ENCODE assay signal across 25 mouse cellular contexts in genomic region chr4:84150698-84151097, GRCm38 (mm10).
DNase-seq lines count a peak whose midpoint lies in the region; ATAC-seq and TF ChIP-seq lines count a peak whose summit lies in the region.
"Had no signal": no experiment of that assay in that cellular context is flagged by ENCODE, and none has a peak within 500 bp of the region (broad histone marks: within the 10 kb centered on the region; RNA-seq: fewer than 3 reads in every experiment).

No protein-coding gene starts in this region.

- no peak for TF ChIP-seq CTCF in forebrain, postnatal 0 days (IDR thresholded peaks at IDR 0.05; ENCODE audit: low read depth)

- no peak overlapping the region for H3K4me3 ChIP-seq in hindbrain, embryonic 12.5 days
- no peak overlapping the region for H3K4me3 ChIP-seq in hindbrain, embryonic 14.5 days (replicated peaks; ENCODE audit: low read length)
- H3K4me3 ChIP-seq in limb, embryonic 10.5 days = no peak overlapping the region
- H3K4me3 ChIP-seq in forebrain, postnatal 0 days (ENCODE audit: low read depth, low read length) = no peak overlapping the region
- H3K4me3 ChIP-seq: embryonic facial prominence, embryonic 13.5 days; heart, embryonic 10.5 days; left cerebral cortex, adult 2 months; liver, embryonic 13.5 days had no signal

- H3K36me3 ChIP-seq in hindbrain, embryonic 12.5 days = no peaks in the 10 kb centered on the region
- no peaks in the 10 kb centered on the region for H3K36me3 ChIP-seq in hindbrain, embryonic 14.5 days (replicated peaks; ENCODE audit: control insufficient read depth, insufficient read depth)
- no peaks in the 10 kb centered on the region for H3K36me3 ChIP-seq in limb, embryonic 10.5 days
- H3K36me3 ChIP-seq in forebrain, postnatal 0 days (ENCODE audit: insufficient read depth) = no peaks in the 10 kb centered on the region
- H3K36me3 ChIP-seq: embryonic facial prominence, embryonic 13.5 days; heart, embryonic 10.5 days; liver, embryonic 13.5 days had no signal

- no peak overlapping the region for H3K4me2 ChIP-seq in hindbrain, embryonic 12.5 days (replicated peaks)
- H3K4me2 ChIP-seq in hindbrain, embryonic 14.5 days (replicated peaks) = no peak overlapping the region
- no peak overlapping the region for H3K4me2 ChIP-seq in forebrain, postnatal 0 days (ENCODE audit: low read depth)
- H3K4me2 ChIP-seq: embryonic facial prominence, embryonic 13.5 days; liver, embryonic 13.5 days; lung, embryonic 14.5 days had no signal

- H3K9me3 ChIP-seq in hindbrain, embryonic 12.5 days (replicated peaks) = no peaks in the 10 kb centered on the region
- no peaks in the 10 kb centered on the region for H3K9me3 ChIP-seq in hindbrain, embryonic 14.5 days (ENCODE audit: control insufficient read depth, low read length)
- no peaks in the 10 kb centered on the region for H3K9me3 ChIP-seq in limb, embryonic 10.5 days (replicated peaks)
- H3K9me3 ChIP-seq in forebrain, postnatal 0 days (ENCODE audit: low read length) = no peaks in the 10 kb centered on the region
- H3K9me3 ChIP-seq: embryonic facial prominence, embryonic 13.5 days; heart, embryonic 10.5 days; liver, embryonic 13.5 days had no signal

- 44% methylated on average over 3 of the region's 3 CpGs for WGBS in hindbrain, embryonic 12.5 days
- 34% methylated on average over 3 of the region's 3 CpGs for WGBS in hindbrain, embryonic 14.5 days
- 47% methylated on average over 3 of the region's 3 CpGs for WGBS in limb, embryonic 10.5 days
- WGBS in forebrain, postnatal 0 days = 40% methylated on average over 3 of the region's 3 CpGs

- H3K9ac ChIP-seq in hindbrain, embryonic 12.5 days = no peak overlapping the region
- no peak overlapping the region; the same call in 1 of the 2 replicates for H3K9ac ChIP-seq in hindbrain, embryonic 14.5 days
- no peak overlapping the region for H3K9ac ChIP-seq in forebrain, postnatal 0 days
- H3K9ac ChIP-seq: embryonic facial prominence, embryonic 13.5 days; liver, embryonic 13.5 days; lung, embryonic 14.5 days had no signal

- DNase-seq in hindbrain, embryonic 14.5 days (ENCODE audit: low spot score) = no peak
- peak; percentile 4 for DNase-seq in right cerebral cortex, adult 18-20 months
- no peak for DNase-seq in right cerebral cortex, postnatal 10 days (ENCODE audit: low spot score in 2 of 2)
- no peak for DNase-seq in limb, embryonic 10.5 days (ENCODE audit: low spot score)
- no peak for DNase-seq in left cerebral cortex, postnatal 36 days (ENCODE audit: low spot score in 2 of 2)
- no peak for DNase-seq in forebrain, postnatal 0 days
- DNase-seq: B cell, adult 2 months; cerebellum, postnatal 10 days; gastrocnemius, postnatal 36 days; heart, postnatal 10 days; kidney, adult 8-10 months; kidney, postnatal 25 days; layer of hippocampus, adult 9-11 months; liver, embryonic 13.5 days; lung, embryonic 14.5 days; lung, postnatal 4 days; right cerebral cortex, postnatal 14 days; spleen, adult 18-20 months; thymus, adult 18-20 months; thymus, postnatal 4 days had no signal

- peaks cover 22% of the 10 kb centered on the region for H3K4me1 ChIP-seq in hindbrain, embryonic 12.5 days
- 0 out of 2 replicates have a peak, but pooled peaks cover 4% of the 10 kb centered on the region for H3K4me1 ChIP-seq in hindbrain, embryonic 14.5 days (replicated peaks; ENCODE audit: control insufficient read depth, insufficient read depth, low read length)
- peaks cover 27% of the 10 kb centered on the region for H3K4me1 ChIP-seq in limb, embryonic 10.5 days
- H3K4me1 ChIP-seq in forebrain, postnatal 0 days (ENCODE audit: insufficient read depth) = no peaks in the 10 kb centered on the region
- H3K4me1 ChIP-seq: liver, embryonic 13.5 days had no signal

- no peaks in the 10 kb centered on the region for H3K27me3 ChIP-seq in hindbrain, embryonic 12.5 days
- no peaks in the 10 kb centered on the region for H3K27me3 ChIP-seq in hindbrain, embryonic 14.5 days (ENCODE audit: control insufficient read depth, insufficient read depth, low read length)
- peaks cover 15% of the 10 kb centered on the region; the same call in 1 of the 2 replicates for H3K27me3 ChIP-seq in limb, embryonic 10.5 days (ENCODE audit: low read depth, poor library complexity, severe bottlenecking)
- no peaks in the 10 kb centered on the region for H3K27me3 ChIP-seq in forebrain, postnatal 0 days (ENCODE audit: insufficient read depth, low read length)
- H3K27me3 ChIP-seq: embryonic facial prominence, embryonic 13.5 days; liver, embryonic 13.5 days had no signal

- 0 out of 2 replicates have a peak overlapping the region, but pooled peaks have one; percentile 60 for H3K27ac ChIP-seq in hindbrain, embryonic 12.5 days
- H3K27ac ChIP-seq in hindbrain, embryonic 14.5 days = no peak overlapping the region; the same call in 1 of the 2 replicates
- peak overlapping the region; percentile 42; the same call in 1 of the 2 replicates for H3K27ac ChIP-seq in limb, embryonic 10.5 days
- H3K27ac ChIP-seq in forebrain, postnatal 0 days (ENCODE audit: low read depth, low read length) = no peak overlapping the region
- H3K27ac ChIP-seq: heart, embryonic 10.5 days; left cerebral cortex, adult 2 months; liver, embryonic 13.5 days had no signal

- no peak for ATAC-seq in hindbrain, embryonic 12.5 days (ENCODE audit: low FRiP score)
- ATAC-seq in hindbrain, embryonic 14.5 days (ENCODE audit: low FRiP score) = no peak
- ATAC-seq in forebrain, postnatal 0 days = no peak; the same call in 1 of the 2 replicates
- ATAC-seq: forebrain, embryonic 14.5 days had no signal

- intact Hi-C loops in left cerebral cortex, postnatal 36 days (cut with DNase I) = no loop called here

Comparison
In these comparisons a context has a peak if more than half of its experiments do, and no peak if none do; other contexts are left out.
1. H3K27ac ChIP-seq: peak in hindbrain, embryonic 12.5 days (single experiment) and limb, embryonic 10.5 days (single experiment); none in hindbrain, embryonic 14.5 days (single experiment) and forebrain, postnatal 0 days (single experiment).